Mouse (Mus musculus): ENCODE results near the gene Il6ra. TPM values are rescaled to one million over a fixed set of nuclear protein-coding genes. Genes with fewer than 3 reads are reported as not detected.

The Il6ra gene
- total RNA-seq (2017): 36.2 to 60.6 TPM (median 43.2 TPM) in 3 replicates

DNA sequence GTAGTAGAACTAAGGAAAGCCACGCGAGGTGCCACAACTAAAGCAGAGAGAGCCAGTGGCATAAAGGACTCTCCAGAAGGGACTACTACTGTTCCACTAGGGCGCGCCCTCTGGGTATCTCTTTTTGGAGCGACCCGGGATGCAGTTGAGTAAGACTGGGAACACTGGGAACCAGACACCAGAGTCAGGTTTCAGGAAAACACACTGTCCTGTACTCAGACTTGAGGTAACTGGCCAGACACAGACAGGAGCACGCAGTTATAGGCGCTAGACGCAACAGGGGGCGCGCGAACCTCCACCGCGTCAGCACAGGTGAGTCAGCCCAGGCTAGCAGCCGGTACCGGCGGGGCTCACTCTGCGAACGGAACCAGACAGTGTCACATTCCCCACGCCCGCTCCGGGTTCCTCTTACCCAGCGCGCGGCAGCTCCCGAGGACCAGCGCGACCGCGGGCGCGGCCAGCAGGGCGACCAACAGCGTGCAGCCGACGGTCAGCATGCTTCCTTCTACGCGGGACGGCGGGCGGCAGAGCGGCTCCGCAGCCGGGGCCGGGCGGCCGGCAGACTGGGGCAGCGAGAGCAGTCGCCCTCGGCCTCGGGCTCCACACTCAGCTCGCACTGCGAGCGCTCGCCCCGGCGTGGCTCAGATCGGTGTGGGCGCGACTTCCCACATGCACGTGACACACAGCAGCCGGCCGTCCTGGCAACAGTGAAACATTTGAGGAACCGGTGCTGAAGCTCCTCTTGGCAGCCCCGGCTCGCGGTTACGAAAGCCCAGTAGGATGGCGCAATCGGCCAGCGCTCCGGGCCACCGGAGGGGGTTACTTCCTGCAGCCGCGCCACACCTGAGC, at the start of gene Il6ra:
TSS of gene Il6ra (minus strand) at position 654 of the 849 bp plus-strand sequence.
- peak; percentile 67 for ATAC-seq (replicated peaks; ENCODE audit: insufficient number of reproducible peaks, low FRiP score, low TSS enrichment, poor library complexity, severe bottlenecking)

GRCm38 (mm10) chr3:89962059-89962750, 49.2 kb upstream of the Il6ra start:
- ATAC-seq (replicated peaks; ENCODE audit: insufficient number of reproducible peaks, low FRiP score, low TSS enrichment, poor library complexity, severe bottlenecking): no peak

DNA sequence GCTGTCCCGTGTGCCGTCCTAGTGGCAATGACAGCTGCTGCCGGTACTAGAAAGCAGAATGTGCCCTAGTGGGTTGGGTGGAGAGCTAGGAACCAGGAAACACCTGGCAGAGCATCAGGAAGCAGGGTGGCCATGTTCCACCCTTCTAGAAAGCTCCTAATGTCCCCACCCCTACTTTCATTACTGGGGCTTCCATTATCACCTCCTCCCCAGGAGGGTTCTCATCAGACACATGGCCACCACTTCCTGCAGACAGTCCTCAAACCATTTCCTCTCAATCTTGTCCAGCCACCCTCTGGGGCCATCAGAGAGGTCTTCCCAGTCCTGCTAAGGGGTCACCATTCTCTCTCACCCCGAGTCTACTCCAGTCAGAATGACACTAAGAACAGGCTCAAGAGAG, 48.4 kb upstream of the Il6ra start:
- ATAC-seq (replicated peaks; ENCODE audit: insufficient number of reproducible peaks, low FRiP score, low TSS enrichment, poor library complexity, severe bottlenecking): no peak

- peak; percentile 60 for ATAC-seq (replicated peaks; ENCODE audit: insufficient number of reproducible peaks, low FRiP score, low TSS enrichment, poor library complexity, severe bottlenecking)
These were observed 47.5 kb upstream of the Il6ra start for GRCm38 (mm10) chr3:89960469-89960868.

DNA sequence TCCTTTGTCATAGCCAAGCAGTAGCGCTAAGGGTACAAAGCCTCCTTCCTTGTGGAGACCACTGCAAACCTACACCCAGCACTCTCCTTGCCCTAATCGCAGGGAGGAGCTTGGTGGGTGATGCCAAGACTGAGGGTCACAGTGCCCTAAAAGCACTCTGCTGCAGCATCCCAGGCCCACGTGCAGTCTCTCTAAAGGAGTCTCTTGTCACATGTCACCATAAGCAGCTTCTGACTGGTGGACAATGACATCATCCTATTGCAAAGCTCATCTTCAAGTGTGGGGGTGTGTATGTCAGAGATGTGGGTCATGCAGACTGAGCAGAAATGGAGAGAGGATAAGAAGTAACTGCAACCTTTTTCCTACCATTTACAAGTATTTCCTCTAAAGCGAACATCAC, 46.4 kb upstream of the Il6ra start:
- ATAC-seq (replicated peaks; ENCODE audit: insufficient number of reproducible peaks, low FRiP score, low TSS enrichment, poor library complexity, severe bottlenecking): no peak

DNA sequence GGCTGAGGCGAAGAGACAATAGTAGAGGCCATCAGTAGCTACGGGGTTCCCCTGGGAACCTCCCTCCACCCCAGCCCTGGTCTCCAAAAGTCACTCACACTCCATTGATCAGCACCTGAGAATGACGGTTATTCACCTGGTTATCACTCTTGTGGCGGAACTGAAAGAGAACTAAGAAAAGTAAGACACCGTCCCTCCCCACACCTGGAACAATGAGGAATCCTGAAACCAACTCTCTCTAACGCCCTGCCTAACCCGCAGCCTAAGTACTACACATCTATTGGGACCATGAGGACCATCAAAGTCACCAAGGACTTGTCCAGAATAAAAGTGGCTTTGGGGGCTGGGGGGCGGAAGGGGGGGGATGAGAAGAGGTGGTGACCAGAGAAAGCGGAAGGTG, 44.9 kb upstream of the Il6ra start:
- ATAC-seq (replicated peaks; ENCODE audit: insufficient number of reproducible peaks, low FRiP score, low TSS enrichment, poor library complexity, severe bottlenecking): no peak

- no peak for ATAC-seq (replicated peaks; ENCODE audit: insufficient number of reproducible peaks, low FRiP score, low TSS enrichment, poor library complexity, severe bottlenecking)
These were observed 43.4 kb upstream of the Il6ra start for GRCm38 (mm10) chr3:89956177-89956971.

- peak; percentile 59 for ATAC-seq (replicated peaks; ENCODE audit: insufficient number of reproducible peaks, low FRiP score, low TSS enrichment, poor library complexity, severe bottlenecking)
These were observed 40.4 kb upstream of the Il6ra start for GRCm38 (mm10) chr3:89953420-89953819.

GRCm38 (mm10) chr3:89948655-89949054, 35.7 kb upstream of the Il6ra start:
- ATAC-seq (replicated peaks; ENCODE audit: insufficient number of reproducible peaks, low FRiP score, low TSS enrichment, poor library complexity, severe bottlenecking): no peak

DNA sequence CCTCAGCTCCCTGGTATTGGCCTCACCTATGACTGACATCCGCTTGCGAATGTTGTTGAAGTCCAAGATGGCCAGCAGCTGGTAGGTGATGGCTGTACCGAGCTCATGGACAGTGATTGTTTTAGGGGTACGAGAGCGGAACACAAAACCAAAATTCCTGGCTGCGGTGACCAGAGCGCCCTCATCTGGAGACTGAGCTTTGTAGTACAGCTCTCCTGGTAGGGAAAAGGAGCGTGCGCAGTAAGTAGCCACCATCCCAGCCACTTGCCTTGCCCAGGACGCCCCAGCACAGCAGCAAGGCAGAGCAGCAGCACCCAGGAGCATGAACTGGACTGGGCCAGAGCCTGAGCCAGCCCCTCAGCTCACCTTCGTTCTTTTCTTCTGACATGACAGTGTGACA, 35.0 kb upstream of the Il6ra start:
- ATAC-seq (replicated peaks; ENCODE audit: insufficient number of reproducible peaks, low FRiP score, low TSS enrichment, poor library complexity, severe bottlenecking): no peak

DNA sequence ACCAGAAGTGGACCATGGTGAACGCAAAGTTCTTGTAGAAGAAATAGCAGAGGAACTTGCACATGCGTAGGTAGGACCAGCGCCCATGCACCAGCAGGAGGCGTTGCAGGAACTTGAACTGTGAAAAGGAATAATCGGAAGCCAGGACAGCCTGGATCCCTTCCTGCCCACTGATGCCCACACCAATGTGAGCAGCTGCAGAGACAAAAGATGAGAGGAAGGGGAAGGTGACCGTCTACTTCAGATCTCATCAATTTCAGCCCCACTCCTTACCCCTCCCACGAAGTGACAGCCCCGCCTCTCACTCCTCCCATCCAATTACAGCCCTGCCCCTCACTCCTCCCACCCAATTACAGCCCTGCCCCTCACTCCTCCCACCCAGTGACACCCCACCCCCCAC, 32.0 kb upstream of the Il6ra start:
- no peak for ATAC-seq (replicated peaks; ENCODE audit: insufficient number of reproducible peaks, low FRiP score, low TSS enrichment, poor library complexity, severe bottlenecking)

DNA sequence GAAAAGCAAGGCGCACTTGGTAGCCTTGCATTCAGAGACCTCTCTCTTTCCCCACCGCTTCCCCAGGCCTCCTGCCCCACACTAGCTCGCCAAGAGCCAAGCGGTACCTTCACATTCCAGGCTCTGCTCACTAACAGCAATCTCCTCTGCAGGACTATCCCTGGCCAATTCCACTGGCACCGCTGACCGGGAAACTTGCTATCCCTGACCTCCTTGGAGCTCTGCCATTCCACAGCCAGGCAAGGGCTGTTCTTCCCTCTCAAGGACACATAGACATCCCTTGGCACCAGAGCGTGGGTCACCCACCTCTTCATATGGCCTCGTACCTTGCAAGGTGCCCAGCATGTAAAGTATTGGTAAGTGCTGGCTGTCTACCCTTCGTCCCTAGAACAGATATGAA, 29.9 kb upstream of the Il6ra start:
- ATAC-seq (replicated peaks; ENCODE audit: insufficient number of reproducible peaks, low FRiP score, low TSS enrichment, poor library complexity, severe bottlenecking): no peak

DNA sequence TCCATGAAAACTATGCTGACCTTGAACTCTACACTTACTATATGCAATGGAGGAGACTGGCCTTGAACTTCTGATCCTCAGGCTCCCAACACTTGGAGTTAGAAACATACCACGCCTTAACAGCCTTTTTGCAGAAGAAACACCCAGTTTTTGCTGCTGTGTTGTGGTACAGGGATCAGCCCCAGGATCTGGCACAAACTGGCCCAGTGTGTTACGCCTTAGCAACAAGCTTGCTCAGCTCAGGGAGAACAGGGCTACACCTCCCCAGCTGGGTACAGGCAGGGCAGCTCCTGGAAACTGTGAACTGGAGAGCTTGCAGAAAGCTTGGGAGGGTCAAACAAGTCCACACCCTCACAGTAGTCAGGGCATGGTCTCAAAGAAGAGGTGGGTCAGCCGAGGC, 23.5 kb upstream of the Il6ra start:
- ATAC-seq (replicated peaks; ENCODE audit: insufficient number of reproducible peaks, low FRiP score, low TSS enrichment, poor library complexity, severe bottlenecking): no peak

GRCm38 (mm10) chr3:89932925-89933324, 19.9 kb upstream of the Il6ra start:
- ATAC-seq (replicated peaks; ENCODE audit: insufficient number of reproducible peaks, low FRiP score, low TSS enrichment, poor library complexity, severe bottlenecking): no peak

DNA sequence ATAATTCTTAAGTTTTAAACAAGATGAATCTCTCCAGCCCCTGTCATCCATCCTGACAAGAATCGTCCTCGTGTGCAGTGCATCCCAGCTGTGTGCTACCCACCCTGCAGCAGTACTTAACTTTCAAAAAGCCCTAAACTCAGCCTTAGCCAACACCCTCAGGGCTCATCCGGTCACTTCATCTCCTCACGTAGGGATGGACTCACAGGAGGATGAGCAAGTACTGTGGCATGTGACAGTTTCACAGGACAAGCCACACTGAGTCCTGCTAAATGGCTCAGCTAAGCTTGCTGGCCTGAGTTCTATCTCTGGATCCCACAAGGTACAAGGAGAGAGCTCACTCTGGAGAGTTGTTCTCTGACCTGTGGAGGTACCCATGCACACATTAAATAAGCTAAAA, 16.0 kb upstream of the Il6ra start:
- no peak for ATAC-seq (replicated peaks; ENCODE audit: insufficient number of reproducible peaks, low FRiP score, low TSS enrichment, poor library complexity, severe bottlenecking)

DNA sequence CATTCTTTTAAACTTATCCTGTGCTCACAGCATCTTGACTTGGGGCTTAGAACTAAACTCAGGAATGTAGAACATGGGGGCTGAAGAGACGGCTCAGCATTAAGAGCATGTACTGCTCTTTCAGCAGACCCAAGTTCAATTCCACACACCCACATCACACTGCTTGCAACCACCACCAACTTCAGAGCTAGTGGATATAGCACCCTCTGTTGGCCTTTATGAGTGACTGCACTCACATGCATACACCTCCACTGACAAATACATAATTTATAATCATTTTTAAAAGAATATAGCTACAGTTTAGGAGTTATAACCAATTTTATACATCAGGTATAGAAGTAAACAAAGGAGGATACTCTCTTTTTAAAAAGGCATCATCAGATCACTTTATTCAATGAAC, 13.4 kb upstream of the Il6ra start:
- ATAC-seq (replicated peaks; ENCODE audit: insufficient number of reproducible peaks, low FRiP score, low TSS enrichment, poor library complexity, severe bottlenecking): 0 out of 2 replicates have a peak, but pooled peaks have one; percentile 53

DNA sequence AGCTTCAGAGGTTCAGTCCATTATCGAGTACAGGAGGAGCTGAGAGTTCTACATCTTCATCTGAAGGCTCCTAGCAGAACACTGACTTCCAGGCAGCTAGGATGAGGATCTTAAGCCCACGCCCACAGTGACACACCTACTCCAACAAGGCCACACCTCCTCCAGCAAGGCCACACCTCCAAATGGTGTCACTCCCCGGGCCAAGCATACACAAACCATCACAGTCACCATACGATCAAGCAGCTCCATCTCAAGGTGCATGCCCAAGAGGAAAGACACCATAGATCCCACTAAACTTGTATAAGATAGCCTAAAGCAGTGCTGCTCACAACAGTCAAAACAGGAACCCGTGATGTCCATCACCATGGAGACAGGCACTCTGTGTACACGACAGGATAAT, 7.7 kb upstream of the Il6ra start:
- ATAC-seq (replicated peaks; ENCODE audit: insufficient number of reproducible peaks, low FRiP score, low TSS enrichment, poor library complexity, severe bottlenecking): 0 out of 2 replicates have a peak, but pooled peaks have one; percentile 27

GRCm38 (mm10) chr3:89917408-89917807, 4.4 kb upstream of the Il6ra start:
- no peak for ATAC-seq (replicated peaks; ENCODE audit: insufficient number of reproducible peaks, low FRiP score, low TSS enrichment, poor library complexity, severe bottlenecking)

- no peak for ATAC-seq (replicated peaks; ENCODE audit: insufficient number of reproducible peaks, low FRiP score, low TSS enrichment, poor library complexity, severe bottlenecking)
These were observed 3.6 kb upstream of the Il6ra start for GRCm38 (mm10) chr3:89916622-89917021.

All from monocyte, adult 5-6 weeks (primary cell).